Mouse (Mus musculus): ENCODE data around the gene Map3k10.

Gene Map3k10

GRCm38 (mm10) chr7:27609285-27609684 is 65.1 kb downstream of the Map3k10 start:
- DNase-seq (ENCODE audit: low read depth, low spot score): no peak

- no peak for DNase-seq (ENCODE audit: low read depth, low spot score)
Observed at GRCm38 (mm10) chr7:27608130-27608529, 66.3 kb downstream of the Map3k10 start.

- DNase-seq (ENCODE audit: low read depth, low spot score): no peak
Observed at GRCm38 (mm10) chr7:27607580-27607979, 66.8 kb downstream of the Map3k10 start.

- no peak for DNase-seq (ENCODE audit: low read depth, low spot score)
Observed at GRCm38 (mm10) chr7:27606481-27607254, 67.7 kb downstream of the Map3k10 start.

All from ZHBTc4 (cell line).